Mouse (Mus musculus): ENCODE data around the gene Prtn3.
A peak's percentile ranks its signal among the peaks of the same experiment; 100 is the strongest.

The Prtn3 gene

GRCm38 (mm10) chr10:79912412-79912811 is 38.1 kb downstream of the Prtn3 start:
- no peak for DNase-seq

DNA sequence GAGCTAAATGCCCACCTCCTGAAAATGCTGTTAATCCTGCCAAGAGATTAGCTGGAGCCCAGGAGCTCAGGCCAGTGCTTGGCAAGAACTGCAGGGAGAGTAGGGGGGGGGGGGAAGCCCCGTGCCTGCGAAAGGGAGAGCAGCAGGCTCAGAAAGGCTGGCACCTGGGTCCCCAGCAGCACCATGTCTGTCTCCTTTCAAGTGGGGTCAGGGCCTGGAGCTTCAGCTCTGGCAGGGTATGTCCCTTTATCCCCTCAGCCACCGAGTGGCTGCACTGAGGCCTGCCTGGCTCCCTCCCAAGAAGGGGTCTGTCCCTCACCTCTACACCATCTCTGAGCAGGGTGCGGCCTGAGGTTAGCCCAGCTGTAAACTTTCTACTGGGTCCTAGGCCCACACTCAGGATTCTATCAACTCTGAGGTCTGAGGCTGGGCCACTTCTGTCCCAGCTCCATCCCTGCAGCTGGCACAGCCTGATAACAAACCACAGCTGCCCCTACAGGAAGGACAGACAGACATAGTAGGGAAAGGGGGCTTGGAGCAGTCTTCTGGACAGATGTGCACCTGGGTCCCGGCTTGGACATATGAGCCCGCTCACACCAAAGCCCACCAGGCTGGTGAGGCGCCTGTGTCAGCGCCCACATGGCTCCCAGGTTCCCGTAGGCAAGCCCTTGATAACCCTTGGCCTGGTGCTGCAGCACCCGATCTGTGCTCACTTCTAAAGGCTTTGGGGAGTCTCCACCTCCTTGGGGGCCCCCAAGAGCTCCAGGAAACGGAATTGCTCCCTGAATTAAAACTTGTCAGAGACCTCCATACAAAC is 40.1 kb downstream of the Prtn3 start:
- no peak for DNase-seq

DNA sequence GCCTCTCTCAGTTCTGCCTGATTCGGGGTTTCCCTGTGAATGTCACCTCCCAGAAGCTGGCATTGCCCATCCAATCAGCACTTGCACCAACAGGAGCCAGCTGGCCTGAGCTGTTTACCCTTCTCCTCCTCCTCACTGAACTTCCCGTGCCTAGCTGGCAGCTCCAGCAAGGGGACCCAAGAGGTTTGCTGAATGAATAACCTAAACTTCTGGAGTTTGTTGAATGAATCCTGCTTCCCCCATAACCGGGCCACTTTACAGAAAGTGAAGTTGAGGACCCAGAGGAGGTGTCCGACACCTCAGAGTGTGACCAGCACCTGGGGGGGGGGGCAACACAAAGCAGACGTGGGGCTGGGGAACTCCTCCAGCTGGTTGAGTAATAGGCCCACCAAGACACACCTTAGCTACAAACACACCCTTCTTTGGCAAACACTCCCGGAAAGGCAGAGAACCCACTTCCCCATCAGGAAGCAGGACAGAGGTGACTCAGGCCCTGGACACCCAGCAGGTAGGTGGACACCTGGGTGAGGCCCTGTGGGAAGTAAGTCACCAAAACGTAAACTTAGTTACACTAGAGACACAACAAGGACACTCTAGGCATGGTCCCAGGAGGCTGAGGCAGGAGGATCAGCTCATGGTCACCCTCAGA is 40.8 kb downstream of the Prtn3 start:
- no peak for DNase-seq

DNA sequence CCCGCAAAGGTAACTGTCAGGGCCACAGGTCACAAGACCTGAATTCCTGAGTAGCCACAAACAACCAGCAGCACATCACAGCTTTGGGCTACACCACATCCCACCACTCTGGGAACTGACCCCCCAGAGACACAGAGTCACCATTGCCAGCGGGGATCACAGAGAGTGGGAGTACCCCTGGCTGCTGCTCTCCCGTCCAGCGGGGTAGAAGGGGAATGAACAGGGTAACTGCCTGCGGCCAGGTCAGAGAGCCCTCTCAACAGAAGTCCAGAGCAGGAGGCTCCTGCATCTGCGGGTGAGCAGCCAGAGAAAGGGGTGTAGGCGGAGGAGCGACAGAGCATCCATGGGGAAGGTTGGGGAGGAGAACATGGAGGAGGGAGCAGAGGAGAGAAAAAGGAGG is 41.8 kb downstream of the Prtn3 start:
- DNase-seq: no peak

DNA sequence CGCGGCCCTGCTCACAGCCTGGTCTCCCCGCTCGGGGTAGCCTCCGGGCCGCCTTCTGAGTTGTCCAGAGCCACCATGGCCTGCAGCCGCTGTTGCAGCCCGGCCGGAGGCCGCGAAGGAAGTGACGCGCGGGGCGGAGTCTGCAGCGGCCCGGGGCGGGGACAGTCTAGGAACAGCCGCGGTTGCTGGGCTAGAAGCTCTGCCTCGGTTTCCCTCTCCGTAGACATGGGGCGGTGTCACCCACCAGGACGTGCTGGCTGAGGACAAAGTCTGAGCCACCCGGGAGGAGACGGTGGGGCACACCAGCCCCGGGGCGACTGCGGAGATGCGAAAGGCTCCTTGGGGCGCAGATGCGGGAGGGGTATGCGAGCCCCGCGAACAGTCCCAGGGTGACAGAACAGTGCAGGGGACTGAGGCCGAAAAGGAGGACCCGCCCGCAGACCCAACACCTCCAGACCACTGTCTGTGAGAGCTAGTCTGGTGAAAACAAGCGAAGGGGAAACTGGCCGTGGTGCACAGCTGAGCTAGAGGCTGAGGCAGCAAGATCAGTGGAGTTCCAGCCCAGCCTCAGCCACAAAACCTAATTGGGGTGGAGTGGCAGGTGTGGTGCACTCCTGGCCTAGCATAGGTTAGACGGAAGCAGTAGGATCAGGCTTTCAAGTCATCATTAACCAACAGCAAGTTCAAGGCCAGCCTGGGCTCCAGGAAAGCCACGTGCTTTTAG is 42.7 kb downstream of the Prtn3 start, which contains the start of gene Kiss1r:
Gene Kiss1r (plus strand): TSS at position 164 of the 724 bp plus-strand sequence.
- peak; percentile 94 for DNase-seq

DNA sequence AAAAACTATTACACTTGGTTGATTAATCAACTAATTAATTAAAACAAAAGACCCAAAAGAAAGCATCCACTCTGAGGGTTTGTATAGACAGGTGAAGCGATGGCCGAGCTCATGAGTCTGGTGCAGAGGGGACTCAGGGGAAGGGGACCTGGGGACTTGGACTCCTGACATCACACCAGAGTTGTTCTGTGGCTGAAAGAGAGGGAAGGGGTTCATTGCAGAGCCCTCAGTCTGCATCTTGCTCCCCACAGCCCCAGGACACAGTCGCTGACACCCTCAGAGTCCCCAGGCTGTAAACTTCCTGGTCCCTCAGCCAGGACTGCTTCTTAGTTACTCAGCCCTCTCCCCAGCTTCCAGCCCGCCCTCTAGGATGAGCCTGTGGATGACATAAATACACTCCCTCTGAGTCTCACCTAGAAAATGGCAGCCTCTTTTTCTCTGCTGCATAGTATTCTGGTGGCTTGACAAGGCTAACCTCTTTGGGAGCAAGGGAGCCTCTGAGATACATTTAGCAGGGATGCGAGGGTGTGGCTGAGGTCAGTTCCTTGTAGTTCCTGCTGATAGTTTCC is 43.3 kb downstream of the Prtn3 start:
- DNase-seq: no peak

GRCm38 (mm10) chr10:79918231-79919078 is 44.2 kb downstream of the Prtn3 start:
- DNase-seq: peak; percentile 71

GRCm38 (mm10) chr10:79919251-79919849 is 45.1 kb downstream of the Prtn3 start:
- peak; percentile 57 for DNase-seq

- no peak for DNase-seq
Measured at GRCm38 (mm10) chr10:79920056-79920890, 46.0 kb downstream of the Prtn3 start.

DNA sequence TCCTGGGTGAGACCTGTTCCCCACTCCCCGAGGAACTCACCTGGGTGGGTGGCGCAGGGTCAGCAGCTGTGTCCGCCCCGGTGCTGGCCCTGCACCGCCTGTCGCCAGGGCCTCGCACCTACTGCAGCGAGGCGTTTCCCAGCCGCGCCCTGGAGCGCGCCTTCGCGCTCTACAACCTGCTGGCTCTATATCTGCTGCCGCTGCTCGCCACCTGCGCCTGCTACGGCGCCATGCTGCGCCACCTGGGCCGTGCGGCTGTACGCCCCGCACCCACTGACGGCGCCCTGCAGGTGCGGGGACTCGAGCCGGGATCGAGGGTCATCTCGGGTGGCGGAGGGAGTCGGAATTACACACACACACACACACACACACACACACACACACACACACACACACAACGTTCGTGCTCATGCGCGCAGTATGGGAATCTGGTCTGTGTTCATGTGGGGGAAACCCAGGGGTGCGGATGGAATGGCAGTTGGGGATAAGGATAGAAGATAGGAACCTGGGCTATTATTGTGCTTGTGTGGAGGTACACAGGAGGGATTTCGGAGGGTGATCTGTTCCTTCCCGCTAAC is 46.8 kb downstream of the Prtn3 start, which contains the start of gene R3hdm4:
Gene R3hdm4 (minus strand): TSS at position 251 of the 578 bp plus-strand sequence.
- DNase-seq: no peak

GRCm38 (mm10) chr10:79921572-79921971 is 47.3 kb downstream of the Prtn3 start:
- no peak for DNase-seq

GRCm38 (mm10) chr10:79924998-79925784 is 50.9 kb downstream of the Prtn3 start:
- DNase-seq: peak; percentile 90

DNA sequence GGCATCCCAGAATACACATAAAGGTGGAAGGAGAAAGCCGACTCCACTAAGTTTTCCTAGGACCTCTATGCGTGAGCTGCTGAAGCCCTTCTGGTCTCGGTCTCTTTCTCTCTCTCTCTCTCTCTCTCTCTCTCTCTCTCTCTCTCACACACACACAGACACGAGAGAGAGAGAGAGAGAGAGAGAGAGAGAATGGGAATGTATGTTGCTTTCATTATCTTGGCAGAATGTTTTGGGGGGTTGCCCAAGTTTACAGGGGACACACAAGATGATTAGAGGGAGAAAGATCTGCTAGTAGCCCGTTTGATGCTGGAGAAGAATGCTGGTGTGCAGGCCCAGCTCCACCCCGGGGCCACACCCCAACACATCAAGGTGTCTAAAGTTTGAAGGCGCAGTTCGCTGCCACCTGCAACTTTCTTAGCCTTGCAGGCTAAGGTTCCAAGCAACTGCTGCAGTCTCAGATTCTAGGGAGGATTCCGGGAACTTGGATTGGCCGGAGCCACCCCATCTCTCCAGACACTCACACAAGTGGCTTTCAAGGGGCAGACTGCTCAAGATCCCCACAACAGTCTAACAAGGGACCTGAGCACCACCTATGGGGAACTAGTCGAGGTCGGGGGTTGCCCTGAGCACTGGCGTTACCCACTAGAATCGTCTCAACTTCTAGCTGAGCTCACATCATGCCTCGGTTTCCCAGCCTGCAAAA is 51.7 kb downstream of the Prtn3 start:
- no peak for DNase-seq

- DNase-seq: peak; percentile 94
Measured at GRCm38 (mm10) chr10:79926491-79927323, 52.4 kb downstream of the Prtn3 start, which contains the start of gene Arid3a. TSS of gene Arid3a (plus strand) at chr10:79927043.

- peak; percentile 76 for DNase-seq
Measured at GRCm38 (mm10) chr10:79927324-79928029, 53.2 kb downstream of the Prtn3 start.

- DNase-seq: peak; percentile 75
Measured at GRCm38 (mm10) chr10:79928030-79928694, 53.9 kb downstream of the Prtn3 start.
